Mouse (Mus musculus): ENCODE measurements around the gene Ank2.

GRCm38 (mm10) chr3:127462413-127462812, 36.7 kb downstream of the Ank2 start:
- TF ChIP-seq CTCF (IDR thresholded peaks at IDR 0.05; ENCODE audit: control insufficient read depth, insufficient read depth, insufficient replicate concordance, low read depth, low read length): no peak
- TF ChIP-seq POLR2A (IDR thresholded peaks at IDR 0.05; ENCODE audit: control insufficient read depth, low read depth, low read length): no peak
